Mouse (Mus musculus): ENCODE measurements around the gene Cyba.
A peak's percentile ranks its signal among the peaks of the same experiment; 100 is the strongest.

Cyba gene

DNA sequence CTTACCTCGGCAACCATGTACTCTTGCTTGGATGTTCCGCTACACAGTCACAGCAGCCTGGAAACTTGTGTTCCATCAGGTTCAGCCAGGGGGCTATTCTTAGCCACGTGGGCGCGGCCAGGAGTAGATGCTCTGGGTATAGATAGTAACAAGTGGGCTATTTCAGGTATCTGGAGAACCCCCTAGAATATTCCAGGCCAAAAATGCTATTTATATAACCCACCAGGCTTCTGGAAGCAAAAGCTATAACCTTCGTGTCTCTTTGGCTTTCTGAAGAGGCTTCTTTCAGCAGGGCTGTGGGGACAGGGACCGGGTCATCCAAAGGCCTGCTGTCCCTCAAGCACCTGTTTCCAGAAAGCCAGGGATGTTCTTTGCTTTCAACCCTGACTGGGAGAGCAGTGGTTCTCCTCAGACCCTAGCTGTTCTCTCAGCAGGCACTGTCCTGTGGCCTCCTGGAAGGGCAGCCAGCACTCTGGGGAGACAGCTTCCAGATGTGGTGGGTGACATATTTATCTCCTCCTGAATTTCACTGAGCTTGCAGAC lies 18.5 kb upstream of the Cyba start:
- no peak for DNase-seq

DNA sequence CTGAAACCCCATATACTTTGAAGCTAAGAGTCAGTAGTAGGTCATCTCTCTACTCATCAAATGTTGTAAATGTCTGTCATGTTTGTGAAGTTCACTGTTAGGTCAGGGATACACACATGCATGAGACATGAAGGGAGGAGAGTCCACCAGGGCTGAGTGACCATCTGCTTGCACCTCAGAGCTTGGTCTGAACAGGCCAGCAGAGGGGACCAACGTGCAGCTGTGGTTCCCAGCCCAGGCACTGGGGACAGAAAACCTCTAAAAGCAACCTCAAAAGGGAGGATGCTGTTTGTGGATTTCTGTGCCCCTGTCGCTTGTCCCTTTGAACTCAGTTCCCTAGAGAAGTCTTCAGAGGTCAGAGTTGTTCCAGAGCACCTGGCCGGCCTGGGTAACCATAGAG lies 12.5 kb upstream of the Cyba start:
- no peak for DNase-seq

DNA sequence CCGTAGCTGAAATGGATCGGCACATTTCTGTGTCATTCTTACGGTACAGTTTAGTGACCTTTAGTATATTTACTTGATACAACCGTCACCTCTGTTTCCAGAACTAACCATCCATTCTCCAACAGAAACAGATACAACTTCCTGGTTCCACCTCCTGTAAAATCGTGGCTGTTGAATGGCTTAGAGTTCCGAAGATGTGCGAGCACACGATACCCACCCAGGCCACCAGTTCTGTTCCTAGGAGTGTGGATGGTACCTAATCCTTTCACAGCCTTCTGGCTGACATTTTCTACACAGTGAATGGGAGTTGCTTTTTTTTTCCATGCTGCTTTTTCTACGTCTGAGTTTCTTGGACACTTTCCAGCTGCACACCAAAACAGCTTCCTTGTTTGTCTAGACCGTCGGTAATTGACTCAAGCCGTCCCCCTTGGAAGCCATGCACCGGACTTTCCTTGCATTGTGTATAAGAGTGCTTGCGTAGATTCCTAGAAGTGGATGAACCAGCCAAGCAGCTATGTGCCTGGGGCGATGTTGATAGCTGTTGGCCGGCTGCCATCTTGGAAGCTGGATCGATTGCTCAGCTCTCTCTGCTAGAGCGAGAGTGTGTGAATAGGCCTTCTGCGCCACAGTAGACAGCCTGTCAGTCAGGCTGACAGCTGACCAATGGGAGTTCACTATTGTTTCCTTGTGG lies 11.5 kb upstream of the Cyba start:
- peak; percentile 52 to 53 for DNase-seq

DNA sequence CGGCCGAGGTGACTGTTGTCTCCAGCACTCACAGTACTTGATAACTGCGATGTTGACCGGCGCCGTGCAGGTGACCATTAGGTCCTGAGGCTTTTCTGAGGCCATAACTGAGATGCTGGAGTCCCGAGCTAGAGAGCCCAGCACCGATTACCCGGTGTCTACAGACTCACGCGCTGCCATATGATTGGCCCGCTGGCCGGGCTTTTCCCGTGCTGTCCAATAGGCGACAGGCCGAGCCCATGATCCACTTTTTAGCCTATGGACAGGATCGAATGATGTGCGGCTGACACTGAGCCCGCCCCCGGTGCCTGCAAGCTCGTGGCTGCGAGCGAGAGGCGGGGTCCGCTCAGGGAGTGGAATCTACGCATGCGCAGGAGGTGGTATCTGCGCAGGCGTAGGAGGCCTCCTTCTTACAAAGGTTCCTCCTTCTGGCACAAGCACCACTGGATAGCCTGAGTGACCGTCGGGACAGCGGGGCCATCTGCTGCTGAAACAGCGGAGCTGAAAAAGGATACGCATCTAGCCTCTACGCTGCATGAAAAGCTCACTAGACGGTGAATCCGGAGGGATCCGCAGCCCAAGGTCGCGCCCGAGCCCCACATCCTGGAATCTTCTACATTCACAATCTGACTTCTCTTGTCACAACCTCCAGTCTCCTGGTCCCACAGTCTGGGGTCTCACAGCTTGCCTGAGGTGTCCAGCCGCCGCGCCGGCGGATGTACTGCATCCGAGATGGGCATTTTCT lies 10.7 kb upstream of the Cyba start, which contains the start of gene Mvd:
Gene Mvd, minus strand, starts transcription at position 161 of the 745 bp plus-strand sequence.
- DNase-seq, result peak; percentile 96 to 98

DNA sequence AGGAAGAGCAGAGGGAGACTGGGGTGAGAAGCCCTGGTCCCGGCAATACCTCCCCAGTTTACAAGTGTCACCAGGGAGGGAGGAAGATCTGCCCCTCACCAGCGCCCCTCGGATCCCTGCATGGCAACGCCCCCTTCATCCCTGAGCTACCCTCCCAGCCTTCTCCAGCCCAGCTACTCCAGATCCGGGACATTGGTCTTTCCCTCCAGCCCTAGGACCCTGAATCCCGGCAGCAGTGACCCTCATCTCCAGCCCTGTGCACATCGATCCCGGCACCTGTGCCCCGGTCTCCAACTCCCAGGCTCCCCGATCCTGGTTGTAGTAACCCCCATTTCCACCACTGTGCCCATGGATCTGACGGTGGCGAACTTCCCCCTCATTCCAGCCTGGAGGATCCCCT lies 10.1 kb upstream of the Cyba start:
- DNase-seq, result no peak

DNA sequence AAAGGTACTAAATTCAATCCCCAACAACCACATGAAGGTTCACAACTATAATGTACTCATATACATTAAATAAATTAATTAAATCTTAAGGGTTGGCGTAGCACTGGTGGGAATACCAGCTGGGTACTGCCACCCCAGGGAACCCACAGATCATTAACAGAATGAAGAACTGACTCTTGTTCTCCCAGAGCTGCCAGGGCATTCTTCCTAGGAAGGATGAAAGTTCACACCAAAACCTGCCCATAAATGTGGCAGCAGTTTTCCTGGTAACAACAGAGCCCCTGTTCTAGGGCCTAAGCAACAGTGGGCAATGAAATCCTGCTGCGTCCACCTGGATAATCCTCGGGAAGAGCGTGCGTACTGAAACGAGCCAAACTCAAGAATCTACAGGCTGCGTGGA lies 9.6 kb upstream of the Cyba start:
- no peak for DNase-seq

DNA sequence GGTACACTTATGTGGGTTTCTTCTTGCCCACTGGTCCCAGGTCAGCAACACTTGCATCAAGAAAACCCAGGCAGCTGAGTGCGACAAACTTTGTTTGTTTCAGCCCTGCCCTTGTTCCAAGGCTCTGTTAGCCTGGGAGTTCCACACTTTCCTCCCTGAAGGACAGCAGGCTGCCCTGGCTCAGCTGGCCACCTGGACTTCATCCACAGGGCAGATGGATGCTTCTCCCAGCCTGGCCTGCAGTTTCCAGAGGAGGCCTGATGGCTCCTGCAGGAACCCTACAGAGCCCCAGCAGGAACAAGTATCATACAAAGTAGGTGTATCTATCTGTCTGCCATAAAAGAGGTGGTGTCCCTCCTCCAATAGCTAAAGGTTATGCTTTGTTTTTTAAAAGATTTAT lies 8.6 kb upstream of the Cyba start:
- no peak for DNase-seq

DNA sequence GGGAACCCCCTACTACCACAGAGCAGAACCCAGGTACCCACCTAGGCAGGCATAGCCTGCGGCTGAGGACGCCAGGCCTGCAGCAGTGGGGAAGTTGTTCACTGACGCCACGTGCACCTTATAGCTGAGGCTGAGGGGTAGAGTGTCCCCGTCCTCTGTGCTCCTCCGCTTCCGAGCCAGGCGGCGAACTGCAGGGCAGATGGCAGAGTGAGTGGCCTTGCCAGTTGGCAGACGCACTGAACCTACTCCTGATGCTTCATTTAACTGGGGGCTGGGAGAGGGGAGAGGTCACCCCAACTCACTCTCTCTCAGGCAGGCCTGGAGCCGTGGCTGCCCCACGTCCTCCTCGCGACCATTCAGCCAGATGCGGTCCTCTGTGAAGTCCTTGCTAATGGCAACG lies 6.6 kb upstream of the Cyba start:
- no peak for DNase-seq

DNA sequence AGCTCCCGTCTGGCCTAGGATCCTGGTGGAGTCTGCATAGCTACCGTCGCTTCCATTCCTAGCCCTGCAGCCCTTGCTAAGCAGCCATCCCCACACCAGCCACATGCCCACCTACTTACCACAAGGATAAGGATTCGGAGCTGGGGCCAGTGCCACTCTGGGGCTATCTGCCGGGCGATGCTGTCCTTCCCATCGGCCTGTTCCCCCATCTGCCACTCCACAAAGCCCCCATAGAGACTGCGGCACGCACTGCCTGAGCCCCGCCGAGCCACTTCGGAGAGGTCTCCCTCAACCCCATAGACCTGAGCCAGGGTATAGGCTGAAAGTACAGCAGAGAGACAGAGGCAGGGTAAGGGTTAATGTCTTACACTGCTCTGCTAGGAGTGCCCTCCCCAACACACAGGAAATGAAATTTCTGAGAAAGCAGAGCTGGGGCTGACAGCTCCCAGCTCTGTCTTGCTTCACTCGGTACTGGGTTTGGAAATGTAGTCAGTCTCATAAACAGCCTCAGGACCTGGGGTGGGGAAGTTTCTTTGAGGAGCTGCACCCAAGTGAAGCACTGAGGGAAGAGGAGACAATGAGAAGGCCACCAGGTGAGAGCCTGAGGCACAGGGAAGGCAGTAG lies 5.1 kb upstream of the Cyba start:
- DNase-seq, result no peak

DNA sequence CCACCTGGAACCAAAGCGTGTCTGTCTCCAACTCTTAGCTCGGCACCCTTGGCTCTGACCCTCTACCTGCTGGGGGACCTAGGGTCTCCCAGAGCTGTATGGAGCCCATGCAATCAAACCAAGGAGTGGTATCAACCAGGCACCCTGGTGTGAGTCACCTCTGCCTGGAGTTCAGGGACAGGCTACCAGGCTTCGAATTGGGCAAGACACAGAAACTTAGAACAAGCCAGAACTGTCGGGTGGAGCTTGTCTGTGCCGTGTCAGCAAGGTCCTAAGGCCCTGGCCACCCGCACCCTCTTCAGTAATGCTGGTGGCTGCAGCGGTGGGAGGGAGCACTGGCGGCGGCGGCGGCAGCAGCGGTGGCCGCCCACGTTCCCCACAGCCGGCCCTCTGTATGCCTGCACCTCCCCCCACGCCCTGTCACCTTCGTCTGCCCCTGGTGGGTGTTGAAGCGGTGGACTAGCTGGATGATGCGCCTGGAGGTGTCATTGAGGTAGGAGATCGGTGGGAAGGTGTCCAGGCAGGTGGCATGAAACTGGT lies 3.9 kb upstream of the Cyba start:
- no peak for DNase-seq

DNA sequence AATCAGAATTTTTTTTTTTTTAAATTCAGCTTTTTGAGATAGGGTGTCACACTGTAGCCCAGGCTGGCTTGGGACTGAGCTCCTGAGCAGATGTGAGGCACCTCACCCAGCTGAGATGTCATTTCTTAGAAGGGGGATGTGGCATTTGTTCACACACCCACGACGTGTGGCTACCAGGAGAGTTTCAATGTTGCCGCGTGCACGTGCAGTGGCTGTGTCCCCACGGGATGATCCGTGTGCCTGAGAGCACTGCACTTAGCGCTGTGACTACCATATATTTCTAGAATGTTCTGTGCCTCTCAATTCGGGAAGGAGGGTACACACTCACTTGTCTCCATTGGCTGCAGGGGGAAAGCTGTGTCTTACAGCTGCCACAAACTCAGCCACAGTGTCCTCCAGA lies 3.4 kb upstream of the Cyba start:
- no peak for DNase-seq

DNA sequence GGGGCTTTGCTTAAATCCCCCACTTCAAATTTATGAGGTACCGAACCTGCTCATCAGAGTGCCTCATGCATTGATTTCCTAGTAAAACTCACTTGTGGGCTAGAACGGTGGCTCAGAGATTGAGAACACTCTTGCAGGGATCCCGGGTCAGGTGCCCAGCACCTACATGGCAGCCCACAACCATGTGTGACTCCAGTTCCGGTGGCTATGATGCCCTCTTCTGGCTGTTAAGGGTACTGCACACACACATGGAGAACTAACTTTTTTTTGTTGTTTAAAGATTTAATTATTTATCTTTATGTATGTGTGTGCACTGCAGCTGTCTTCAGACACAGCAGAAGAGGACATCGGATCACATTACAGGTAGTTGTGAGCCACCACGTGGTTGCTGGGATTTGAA lies 2.6 kb upstream of the Cyba start:
- peak; percentile 63 to 66 for DNase-seq

DNA sequence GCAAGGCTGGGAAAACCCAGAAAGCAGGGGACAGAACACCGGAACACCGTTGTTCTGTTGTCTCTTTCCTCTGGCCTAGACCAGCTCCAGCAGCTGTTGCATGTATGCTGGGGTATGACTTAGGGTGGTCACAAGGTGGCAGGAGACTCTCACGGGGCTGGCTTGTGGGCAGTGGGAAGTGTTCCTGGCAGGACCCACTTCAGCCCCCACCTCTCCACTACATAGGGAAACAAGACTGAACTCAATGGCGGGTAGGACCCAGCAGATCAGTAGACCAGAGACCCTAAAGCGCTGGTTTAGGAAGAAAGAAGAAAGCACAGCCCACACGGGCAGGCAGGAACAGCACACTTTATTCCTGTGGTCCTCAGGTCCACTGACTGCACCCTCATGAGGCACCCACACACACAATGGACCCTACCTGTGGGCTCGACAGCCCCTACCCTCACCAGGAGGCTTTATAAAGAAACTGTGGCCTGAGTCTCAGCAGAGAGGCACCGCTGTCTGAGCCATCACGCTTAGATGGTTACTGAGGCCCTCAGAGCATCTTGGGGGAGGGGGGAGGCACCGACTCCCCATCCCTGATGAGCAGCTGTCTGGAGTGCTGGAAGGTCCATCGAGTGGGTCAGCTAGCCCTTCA lies 657 bp upstream of the Cyba start:
- no peak for DNase-seq

DNA sequence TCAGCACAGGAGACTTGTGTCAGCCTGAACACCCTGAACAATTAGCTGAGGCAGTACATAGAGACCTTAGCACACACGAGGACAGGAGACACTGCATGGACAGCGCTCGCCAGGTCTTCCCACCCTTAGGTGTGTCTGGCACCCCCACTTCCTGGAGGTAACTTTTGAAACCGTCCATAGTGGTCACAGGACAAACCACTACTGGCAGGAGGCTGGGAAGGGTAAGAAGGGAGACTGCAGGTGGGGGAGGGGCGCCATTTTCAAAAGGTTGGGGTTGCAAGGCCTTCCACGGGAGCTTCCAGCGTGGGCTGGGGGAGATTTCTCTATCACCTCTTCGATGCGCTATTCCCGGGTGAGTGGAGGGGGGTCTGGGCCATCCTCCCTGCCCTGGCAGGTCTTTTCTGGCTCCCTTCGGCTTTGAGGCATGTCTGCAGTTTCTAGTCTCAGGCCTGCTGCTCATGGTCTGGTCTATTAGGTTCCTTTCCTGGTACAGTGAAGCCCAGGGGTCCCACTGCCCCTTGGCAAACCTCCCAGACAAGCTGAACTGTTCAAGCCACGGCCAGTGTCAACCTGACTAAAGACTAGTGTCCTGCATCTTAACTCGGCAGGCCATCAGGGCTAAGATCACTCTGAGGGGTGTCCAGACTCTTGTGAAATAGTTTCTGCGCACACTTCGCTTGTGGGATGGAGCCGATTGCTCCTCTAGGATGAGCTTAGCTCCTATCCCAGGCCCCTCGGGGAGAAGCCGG lies 862 bp downstream of the Cyba start:
- DNase-seq, result peak; percentile 58

DNA sequence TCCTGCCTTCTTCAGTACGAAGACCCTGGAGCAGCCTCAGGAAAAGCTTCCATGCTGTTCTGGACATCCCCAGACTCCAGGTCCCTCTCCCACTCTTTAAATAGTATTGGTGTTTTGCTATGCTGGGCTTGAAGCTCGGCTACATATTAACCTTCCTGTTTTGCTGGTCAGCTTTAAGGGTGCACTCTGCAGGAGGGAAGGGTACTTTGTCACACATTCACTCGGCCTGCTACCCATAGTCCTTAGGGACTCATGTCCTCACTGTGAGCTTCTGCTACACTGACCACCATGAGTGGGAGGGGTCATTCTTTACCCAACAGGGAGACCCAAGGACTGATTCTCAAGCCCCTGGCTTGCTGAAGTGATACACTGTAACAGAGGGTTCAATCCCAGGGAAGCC lies 2.1 kb downstream of the Cyba start:
- DNase-seq, result no peak

DNA sequence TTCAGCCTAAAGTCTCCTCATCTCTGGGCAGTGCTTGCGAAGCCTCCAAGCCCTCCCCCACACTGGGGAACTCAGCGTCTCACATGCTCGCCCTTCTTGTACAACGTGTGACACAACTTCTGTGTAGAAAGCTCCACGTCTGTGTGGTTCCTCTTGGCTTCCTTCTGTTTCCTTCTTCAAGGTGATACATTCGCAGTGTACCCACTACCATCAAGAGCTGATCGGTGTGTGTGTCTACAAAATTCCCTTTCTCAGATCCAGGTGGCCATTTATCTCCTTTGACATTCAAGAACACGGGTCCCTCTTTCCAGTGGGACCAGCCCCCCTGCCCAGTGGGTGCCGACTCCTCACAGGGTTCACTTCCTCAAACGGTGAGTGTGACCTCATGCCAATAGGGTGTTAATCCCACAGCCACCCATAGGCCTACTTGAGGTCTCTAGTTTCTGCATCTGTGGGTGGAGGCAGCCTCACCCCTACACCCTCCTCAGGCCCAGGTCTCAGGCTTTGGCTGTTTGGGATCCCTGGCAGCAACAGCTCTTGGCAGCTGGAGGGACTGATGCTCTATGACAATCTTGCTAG lies 2.6 kb downstream of the Cyba start:
- peak; percentile 84 to 86 for DNase-seq

DNA sequence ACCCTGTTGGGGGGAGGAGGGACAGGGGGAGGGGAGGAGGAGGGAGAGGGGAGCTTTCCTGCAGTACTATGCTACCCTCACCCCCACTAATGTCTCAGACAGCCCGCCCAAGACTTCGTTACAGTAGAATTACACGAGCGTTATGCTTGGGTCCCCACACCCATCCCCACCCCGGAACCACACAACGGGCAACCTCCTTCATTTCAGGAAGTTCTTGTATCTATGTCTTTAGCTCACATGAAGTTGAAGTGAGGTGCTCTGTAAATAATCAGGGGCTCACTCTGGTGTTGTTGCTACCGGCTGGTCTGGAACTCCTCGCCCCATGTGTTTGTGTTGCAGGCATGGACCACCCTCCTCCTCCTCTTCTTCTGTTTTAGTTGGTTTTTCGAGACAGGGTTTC lies 4.6 kb downstream of the Cyba start:
- DNase-seq, result peak; percentile 63 to 72

DNA sequence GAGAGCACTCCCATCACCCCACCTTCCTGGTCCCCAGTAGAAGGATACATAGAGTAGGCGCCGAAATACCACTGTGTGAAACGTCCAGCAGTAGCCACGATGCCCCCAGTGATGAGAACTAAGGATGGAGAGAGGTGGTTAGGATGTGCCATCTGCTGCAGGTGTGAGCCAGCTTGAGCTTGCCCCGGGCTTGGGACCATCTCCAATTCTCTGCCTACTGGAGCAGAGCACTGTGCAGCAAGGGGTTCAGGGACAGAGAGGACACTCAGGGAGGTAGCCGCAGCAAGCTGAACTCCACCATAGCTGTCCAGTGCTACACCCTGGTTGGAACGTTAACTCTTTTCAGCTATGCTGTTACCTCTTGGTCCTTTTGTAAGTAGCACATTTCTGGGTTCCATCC lies 5.1 kb downstream of the Cyba start:
- no peak for DNase-seq

DNA sequence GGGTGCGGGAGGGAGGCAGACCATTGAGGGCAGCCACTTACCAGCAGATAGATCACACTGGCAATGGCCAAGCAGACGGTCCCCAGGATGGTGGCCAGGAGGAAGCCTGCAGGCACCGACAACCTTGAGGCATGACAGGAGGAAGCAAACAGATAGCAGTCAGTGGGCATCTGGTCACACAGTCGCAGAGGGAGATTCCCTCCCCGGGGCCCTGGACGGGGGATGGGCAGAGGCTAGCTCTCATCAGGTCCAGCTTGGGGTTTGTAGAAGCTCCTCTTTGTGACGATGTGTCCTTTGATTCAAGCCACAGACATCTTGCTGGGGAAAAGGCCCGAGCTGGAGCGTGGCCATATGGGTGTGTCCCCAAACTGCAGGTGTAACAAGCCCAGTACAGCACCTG lies 6.6 kb downstream of the Cyba start:
- DNase-seq, result no peak

DNA sequence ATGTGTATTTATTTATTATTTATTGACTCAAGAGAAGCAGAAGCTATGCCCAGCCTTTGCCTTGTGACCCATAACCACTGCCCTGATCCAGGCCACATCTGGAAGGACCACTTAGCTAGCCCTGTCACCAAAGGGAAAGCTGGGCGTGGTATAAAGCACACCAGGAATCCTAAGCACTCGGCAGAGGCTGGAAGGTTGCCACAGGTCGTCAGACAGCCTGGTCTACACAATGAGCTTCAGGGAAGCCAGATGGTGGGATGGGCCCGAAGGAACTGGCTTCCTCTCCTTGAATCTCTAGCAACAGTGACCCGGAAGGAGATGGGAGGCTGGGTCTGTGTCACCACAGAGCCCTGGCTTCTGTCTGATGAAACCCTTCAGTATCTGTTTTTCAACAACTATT lies 9.1 kb downstream of the Cyba start:
- no peak for DNase-seq

DNA sequence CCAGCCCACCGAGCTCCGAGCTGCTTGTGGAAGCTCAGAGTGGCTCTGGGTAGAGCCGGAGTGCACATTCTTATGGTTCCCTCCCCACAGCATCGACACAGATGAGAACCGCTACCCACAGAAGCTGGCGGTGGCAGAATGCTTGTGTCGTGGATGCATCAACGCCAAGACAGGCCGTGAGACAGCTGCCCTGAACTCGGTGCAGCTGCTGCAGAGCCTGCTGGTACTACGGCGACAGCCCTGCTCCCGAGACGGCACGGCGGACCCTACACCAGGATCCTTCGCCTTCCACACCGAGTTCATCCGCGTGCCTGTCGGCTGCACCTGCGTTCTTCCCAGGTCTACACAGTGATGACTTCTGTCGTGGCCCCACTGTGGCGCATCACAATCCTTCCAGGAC lies 9.5 kb downstream of the Cyba start:
- no peak for DNase-seq

Data from B cell, adult 2 months (primary cell).